Mouse (Mus musculus) T-cell, adult 66 days (primary cell): ENCODE measurements around the gene Cnga4. TPM values are rescaled to one million over a fixed set of nuclear protein-coding genes. Genes with fewer than 3 reads are reported as not detected.

ENCODE experiments used
- total RNA-seq, 2 experiments: library from RNA; stranded (reverse); gene quantifications; 3 replicates in 1 of 2; 4 replicates in 1 of 2; pipeline ENCODE4 v1.2.4; 2023

Cnga4 gene
- total RNA-seq, result not detected

DNA sequence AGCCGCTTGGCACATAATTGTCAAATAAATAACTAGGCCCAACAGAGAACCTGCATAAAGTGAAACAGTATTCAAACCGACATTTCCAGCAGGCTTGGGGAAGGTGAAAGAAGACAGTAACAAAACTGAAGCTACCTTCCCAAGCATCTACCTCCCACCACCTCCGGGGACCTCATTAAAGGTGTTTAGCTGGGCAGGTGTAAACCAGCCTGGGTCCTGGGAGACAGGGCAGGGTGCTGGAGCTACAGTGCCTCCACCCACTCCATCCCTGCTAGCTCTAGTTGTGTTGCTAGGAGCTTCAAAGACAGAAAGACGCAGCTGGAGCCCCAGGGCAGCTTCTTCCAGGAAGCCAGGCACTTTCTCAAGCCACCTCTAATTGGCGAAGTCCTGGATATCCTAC is at the start of gene Cnga4:
Cnga4 (plus strand) TSS at position 301 of the 400 bp plus-strand sequence.

DNA sequence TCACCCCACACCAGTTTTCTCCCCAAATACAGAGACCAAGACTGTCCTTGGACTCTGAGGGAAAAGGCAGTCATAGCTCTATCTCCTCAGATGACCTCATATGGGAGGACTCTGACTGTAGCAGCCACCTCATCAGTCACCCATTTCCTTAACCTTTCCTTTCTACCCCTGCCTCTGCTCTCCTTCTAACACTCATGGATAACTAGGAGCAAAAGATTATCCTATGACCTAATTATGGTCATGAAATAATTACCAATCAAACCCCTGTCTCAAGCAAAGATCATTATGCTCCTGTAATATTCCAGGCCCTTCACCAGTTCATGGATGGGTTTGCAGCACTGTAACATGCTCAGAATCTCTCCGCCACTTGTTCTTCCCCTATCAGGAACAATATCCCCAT is 36.4 kb upstream of the Cnga4 start, which contains the start of gene Olfr692:
Olfr692 (plus strand) TSS at position 301 of the 400 bp plus-strand sequence.

GRCm38 (mm10) chr7:105374866-105375265 is 29.5 kb upstream of the Cnga4 start, which contains the start of gene Gm5901:
Gene Gm5901, plus strand, starts transcription at chr7:105375038.

DNA sequence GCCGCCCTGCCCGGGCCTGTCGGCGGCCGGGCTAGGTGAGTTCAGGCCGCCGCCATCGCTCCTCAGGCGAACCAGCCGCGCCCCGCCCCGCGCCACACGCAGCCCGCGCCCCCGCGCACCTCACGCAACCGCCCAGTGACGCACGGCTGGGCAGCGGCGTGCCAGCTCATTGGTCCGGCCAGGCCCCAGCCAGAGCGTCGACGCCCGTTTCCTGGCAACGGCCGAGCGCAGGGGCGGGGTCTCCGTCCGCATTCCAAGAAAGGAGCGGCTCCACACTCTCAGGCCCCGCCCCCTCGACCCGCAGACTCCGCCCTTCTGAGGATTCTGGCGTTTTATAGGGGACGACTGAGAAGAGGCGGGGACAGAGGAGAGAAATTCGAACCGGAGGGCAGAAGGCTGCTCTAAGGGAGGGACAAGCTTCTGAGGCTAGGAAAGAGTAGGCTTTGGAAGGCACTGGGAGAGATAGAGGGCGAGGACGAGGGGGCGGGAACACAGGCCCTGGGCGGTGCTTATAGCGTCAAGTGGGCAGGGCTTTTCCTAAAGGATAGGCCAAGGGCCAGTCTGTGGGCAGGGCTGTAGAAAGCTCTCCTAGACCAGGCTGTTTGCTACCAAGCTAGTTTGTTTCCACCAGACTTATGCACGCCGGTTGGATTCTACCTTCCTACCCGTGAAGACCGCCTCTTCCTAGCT is 4.3 kb upstream of the Cnga4 start, which contains the start of gene Fam160a2:
Fam160a2 (minus strand) TSS at position 120 of the 690 bp plus-strand sequence.

DNA sequence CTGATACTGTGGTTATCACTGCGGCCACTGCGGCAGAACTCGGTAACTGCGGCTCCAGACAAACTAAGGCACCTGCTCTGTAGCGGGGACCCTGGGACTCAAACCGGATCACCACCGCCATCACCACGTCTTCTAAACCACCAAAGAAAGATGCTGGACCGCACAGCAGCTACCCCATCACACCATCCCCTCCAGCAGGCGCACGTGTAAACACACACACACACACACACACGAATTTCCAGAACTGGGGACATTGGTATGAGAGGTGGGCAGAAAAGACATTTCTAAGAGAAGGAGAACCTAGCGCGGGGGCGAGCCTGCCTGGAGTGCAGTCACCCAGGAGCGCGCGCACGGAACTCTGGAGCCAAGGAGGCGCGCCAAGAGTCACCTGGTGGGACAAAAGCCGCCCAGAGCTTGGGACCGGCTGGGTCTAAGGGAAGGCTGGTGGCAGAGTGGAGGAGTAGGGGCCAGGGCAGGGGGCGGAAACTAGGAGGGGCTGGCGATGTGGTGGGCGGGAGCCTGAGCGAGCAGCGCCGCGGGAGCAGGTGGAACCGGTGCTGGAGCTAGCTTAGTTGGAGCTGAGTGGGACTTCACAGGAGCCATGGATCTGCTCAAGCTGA is 21.2 kb downstream of the Cnga4 start, which contains the start of gene Cckbr:
Cckbr (plus strand) TSS at position 308 of the 620 bp plus-strand sequence.

Other genes with a start within 250 kb of the Cnga4 start
- gene Olfr684, start 240.9 kb upstream of the Cnga4 start, total RNA-seq, result not detected
- gene Olfr685, start 218.6 kb upstream of the Cnga4 start, total RNA-seq, result not detected
- not detected for gene Olfr686, start 197.1 kb upstream of the Cnga4 start, total RNA-seq
- not detected for gene Olfr688, start 116.5 kb upstream of the Cnga4 start, total RNA-seq
- gene Olfr689, start 93.4 kb upstream of the Cnga4 start, total RNA-seq, result not detected
- not detected for gene Olfr690, start 70.5 kb upstream of the Cnga4 start, total RNA-seq
- gene Olfr691, start 62.3 kb upstream of the Cnga4 start, total RNA-seq, result not detected
- not detected for gene Olfr692, start 36.3 kb upstream of the Cnga4 start, total RNA-seq
- not detected for gene Gm5901, start 29.5 kb upstream of the Cnga4 start, total RNA-seq
- gene Fam160a2, start 4.5 kb upstream of the Cnga4 start, total RNA-seq, result 10 to 100 TPM; 59.4 TPM
- not detected for gene Cckbr, start 21.2 kb downstream of the Cnga4 start, total RNA-seq
- gene Cavin3, start 77.7 kb downstream of the Cnga4 start, total RNA-seq, result not detected
- gene Smpd1, start 149.8 kb downstream of the Cnga4 start, total RNA-seq, result 10 to 100 TPM; 26.7 to 29.7 TPM
- gene Apbb1, start 177.1 kb downstream of the Cnga4 start, total RNA-seq, result 1 to 10 TPM; 1.8 to 3.5 TPM
- under 1 TPM in 1 of 2 experiments, not detected in 1; 0.68 TPM for gene Hpx, start 195.6 kb downstream of the Cnga4 start, total RNA-seq
- gene Trim3, start 229.0 kb downstream of the Cnga4 start, total RNA-seq, result 10 to 100 TPM; 18.9 to 26.6 TPM
- gene Timm10b, start 235.5 kb downstream of the Cnga4 start, total RNA-seq, result 10 to 100 TPM; 59.1 to 76.5 TPM
- 10 to 100 TPM; 28.0 to 31.3 TPM for gene Arfip2, start 235.8 kb downstream of the Cnga4 start, total RNA-seq
- 10 to 100 TPM; 10.9 to 13.8 TPM for gene Gm45799, start 236.0 kb downstream of the Cnga4 start, total RNA-seq
- gene Dnhd1, start 246.3 kb downstream of the Cnga4 start, total RNA-seq, result 1 to 10 TPM; 3.6 to 4.8 TPM